Mouse (Mus musculus): ENCODE data around the gene Phf5a. TPM values are rescaled to one million over a fixed set of nuclear protein-coding genes. Genes with fewer than 3 reads are reported as not detected.
A peak's percentile ranks its signal among the peaks of the same experiment; 100 is the strongest.
"Not testable (repeated sequence)": the region's sequence is repeated elsewhere in the genome, so short reads cannot be mapped to it uniquely, and the experiment has no call there.

The Phf5a gene
- polyA plus RNA-seq (2015; fragmentation: Nextera tagmentation; extraction: Ambion mirVana): 124 and 134 TPM in 2 replicates

GRCm38 (mm10) chr15:81871604-81872261 is at the start of gene Phf5a:
Gene Phf5a, minus strand, starts transcription at chr15:81871911.
- ATAC-seq (replicated peaks): peak; percentile 88
- Histone ChIP-seq H3K9ac (peak within 1 kb of the TSS; percentile 72), H3K27ac (peak within 1 kb of the TSS; percentile 98), H3K4me3 (peak within 1 kb of the TSS; percentile 69), H3K4me2 (peak within 1 kb of the TSS; percentile 78), H3K27me3 (replicated peaks) (no peaks in the 10 kb centered on the region), H3K4me1 (peaks cover 28% of the 10 kb centered on the region), H3K36me3 (replicated peaks) (peaks cover 36% of the 10 kb centered on the region), H3K9me3 (no peaks in the 10 kb centered on the region)
- 0% methylated on average over 30 of the region's 30 CpGs for WGBS

GRCm38 (mm10) chr15:81921255-81921654 is 49.5 kb upstream of the Phf5a start:
- Histone ChIP-seq H3K9ac (no peak overlapping the region), H3K4me2 (no peak overlapping the region), H3K36me3 (replicated peaks) (peaks cover 5% of the 10 kb centered on the region; the same call in 1 of the 2 replicates), H3K27me3 (replicated peaks) (no peaks in the 10 kb centered on the region), H3K27ac (peak overlapping the region; percentile 58), H3K9me3 (no peaks in the 10 kb centered on the region), H3K4me1 (peaks cover 38% of the 10 kb centered on the region), H3K4me3 (no peak overlapping the region)
- 71% methylated on average over 5 of the region's 5 CpGs for WGBS
- ATAC-seq (replicated peaks): no peak

- Histone ChIP-seq H3K36me3 (replicated peaks) (peaks cover 8% of the 10 kb centered on the region; the same call in 1 of the 2 replicates), H3K4me2 (no peak overlapping the region), H3K27me3 (replicated peaks) (no peaks in the 10 kb centered on the region), H3K4me1 (peaks cover 38% of the 10 kb centered on the region), H3K4me3 (no peak overlapping the region), H3K9ac (no peak overlapping the region), H3K27ac (peak overlapping the region; percentile 58), H3K9me3 (no peaks in the 10 kb centered on the region)
- 82% methylated on average over 10 of the region's 10 CpGs for WGBS
- 0 out of 2 replicates have a peak, but pooled peaks have one; percentile 12 for ATAC-seq (replicated peaks)
Measured at GRCm38 (mm10) chr15:81920546-81921217, 49.0 kb upstream of the Phf5a start.

GRCm38 (mm10) chr15:81919062-81919461 is 47.4 kb upstream of the Phf5a start:
- no peak overlapping the region for H3K27ac ChIP-seq
- WGBS: 89% methylated on average over 5 of the region's 5 CpGs
- H3K4me3 ChIP-seq: no peak overlapping the region
- no peak overlapping the region for H3K4me2 ChIP-seq
- no peaks in the 10 kb centered on the region for H3K9me3 ChIP-seq
- ATAC-seq (replicated peaks): no peak
- H3K27me3 ChIP-seq (replicated peaks): no peaks in the 10 kb centered on the region
- H3K9ac ChIP-seq: no peak overlapping the region
- H3K36me3 ChIP-seq (replicated peaks): peaks cover 17% of the 10 kb centered on the region; the same call in 1 of the 2 replicates
- H3K4me1 ChIP-seq: peaks cover 23% of the 10 kb centered on the region

- no peak overlapping the region for H3K4me2 ChIP-seq
- ATAC-seq (replicated peaks): no peak
- 0 out of 2 replicates have a peak, but pooled peaks cover 12% of the 10 kb centered on the region for H3K4me1 ChIP-seq
- H3K9me3 ChIP-seq: no peaks in the 10 kb centered on the region
- H3K4me3 ChIP-seq: no peak overlapping the region
- no peak overlapping the region for H3K27ac ChIP-seq
- WGBS: 65% methylated on average over 6 of the region's 6 CpGs
- H3K36me3 ChIP-seq (replicated peaks): peaks cover 30% of the 10 kb centered on the region
- H3K27me3 ChIP-seq (replicated peaks): no peaks in the 10 kb centered on the region
- no peak overlapping the region for H3K9ac ChIP-seq
Measured at GRCm38 (mm10) chr15:81917621-81918463, 46.1 kb upstream of the Phf5a start.

GRCm38 (mm10) chr15:81917201-81917600 is 45.5 kb upstream of the Phf5a start:
- Histone ChIP-seq H3K4me3 (no peak overlapping the region), H3K36me3 (replicated peaks) (peaks cover 32% of the 10 kb centered on the region), H3K9me3 (no peaks in the 10 kb centered on the region), H3K4me1 (0 out of 2 replicates have a peak, but pooled peaks cover 10% of the 10 kb centered on the region), H3K9ac (no peak overlapping the region), H3K27me3 (replicated peaks) (no peaks in the 10 kb centered on the region), H3K4me2 (no peak overlapping the region), H3K27ac (no peak overlapping the region)
- no peak for ATAC-seq (replicated peaks)
- 91% methylated on average over 12 of the region's 12 CpGs for WGBS

- Histone ChIP-seq H3K27me3 (replicated peaks) (no peaks in the 10 kb centered on the region), H3K4me2 (no peak overlapping the region), H3K4me1 (no peaks in the 10 kb centered on the region), H3K4me3 (no peak overlapping the region), H3K27ac (no peak overlapping the region), H3K36me3 (replicated peaks) (peaks cover 46% of the 10 kb centered on the region), H3K9me3 (no peaks in the 10 kb centered on the region), H3K9ac (no peak overlapping the region)
- WGBS: 87% methylated on average over 5 of the region's 5 CpGs
- ATAC-seq (replicated peaks): no peak
Measured at GRCm38 (mm10) chr15:81915663-81916062, 44.0 kb upstream of the Phf5a start.

- Histone ChIP-seq H3K9me3 (no peaks in the 10 kb centered on the region), H3K36me3 (replicated peaks) (peaks cover 56% of the 10 kb centered on the region), H3K4me3 (no peak overlapping the region), H3K4me2 (no peak overlapping the region), H3K4me1 (no peaks in the 10 kb centered on the region), H3K9ac (no peak overlapping the region), H3K27ac (no peak overlapping the region), H3K27me3 (replicated peaks) (no peaks in the 10 kb centered on the region)
- no peak for ATAC-seq (replicated peaks)
- WGBS: 83% methylated on average over 5 of the region's 5 CpGs
Measured at GRCm38 (mm10) chr15:81914668-81915067, 43.0 kb upstream of the Phf5a start.

GRCm38 (mm10) chr15:81912498-81912897 is 40.8 kb upstream of the Phf5a start:
- H3K27me3 ChIP-seq (replicated peaks): no peaks in the 10 kb centered on the region
- 83% methylated on average over 2 of the region's 2 CpGs for WGBS
- H3K9me3 ChIP-seq: no peaks in the 10 kb centered on the region
- H3K27ac ChIP-seq: no peak overlapping the region
- ATAC-seq (replicated peaks): no peak
- no peak overlapping the region for H3K4me3 ChIP-seq
- H3K4me1 ChIP-seq: no peaks in the 10 kb centered on the region
- H3K36me3 ChIP-seq (replicated peaks): peaks cover 66% of the 10 kb centered on the region
- H3K4me2 ChIP-seq: no peak overlapping the region
- no peak overlapping the region for H3K9ac ChIP-seq

- H3K27me3 ChIP-seq (replicated peaks); H3K4me3 ChIP-seq; H3K4me2 ChIP-seq; H3K4me1 ChIP-seq; ATAC-seq (replicated peaks); H3K27ac ChIP-seq; H3K9ac ChIP-seq; H3K9me3 ChIP-seq: not testable (repeated sequence)
- H3K36me3 ChIP-seq (replicated peaks): peaks cover 72% of the 10 kb centered on the region
- WGBS: 88% methylated on average over 4 of the region's 4 CpGs
Measured at GRCm38 (mm10) chr15:81908767-81909166, 37.1 kb upstream of the Phf5a start.

GRCm38 (mm10) chr15:81907953-81908352 is 36.2 kb upstream of the Phf5a start:
- WGBS: 92% methylated on average over 8 of the region's 8 CpGs
- Histone ChIP-seq H3K9me3 (no peaks in the 10 kb centered on the region), H3K4me1 (no peaks in the 10 kb centered on the region), H3K36me3 (replicated peaks) (peaks cover 69% of the 10 kb centered on the region), H3K9ac (no peak overlapping the region), H3K27me3 (replicated peaks) (no peaks in the 10 kb centered on the region), H3K4me2 (no peak overlapping the region), H3K27ac (no peak overlapping the region), H3K4me3 (no peak overlapping the region)
- no peak for ATAC-seq (replicated peaks)

- ATAC-seq (replicated peaks): no peak
Measured at GRCm38 (mm10) chr15:81904939-81905338, 33.2 kb upstream of the Phf5a start.

More at GRCm38 (mm10) chr15:81904939-81905338, 33.2 kb upstream of the Phf5a start:
- Histone ChIP-seq H3K4me3 (no peak overlapping the region), H3K9me3 (no peaks in the 10 kb centered on the region), H3K27me3 (replicated peaks) (no peaks in the 10 kb centered on the region), H3K36me3 (replicated peaks) (peaks cover 57% of the 10 kb centered on the region), H3K4me1 (no peaks in the 10 kb centered on the region), H3K4me2 (no peak overlapping the region), H3K9ac (no peak overlapping the region), H3K27ac (no peak overlapping the region)
- WGBS: 32% methylated on average over 2 of the region's 2 CpGs

Measured in midbrain, embryonic 15.5 days (tissue).